Mouse (Mus musculus) embryonic facial prominence, embryonic 11.5 days (tissue): Measurements from ENCODE around the gene Rfc2. TPM values are rescaled to one million over a fixed set of nuclear protein-coding genes. Genes with fewer than 3 reads are reported as not detected.
A peak's percentile ranks its signal among the peaks of the same experiment; 100 is the strongest.

Experiments used
- ATAC-seq: fragments of 200-750 bp; cut with Nextera tagmentation; replicated peaks from 2 replicates; pipeline ENCODE4 v1.8.0; 2017; ENCODE audit warnings: low read depth; ENCODE audit not compliant: insufficient number of reproducible peaks, low FRiP score, low TSS enrichment
- DNase-seq: peaks from one replicate; pipeline ENCODE4 v3.0.0-alpha.2; 2015; ENCODE audit warnings: low spot score
- H3K27ac ChIP-seq: fragments of 300-500 bp; sonication (generic); replicated peaks from 2 replicates; pipeline ENCODE4 v1.5.1; 2014; ENCODE audit warnings: mild to moderate bottlenecking, low read depth, low read length, control low read depth
- H3K27me3 ChIP-seq: fragments of 300-500 bp; sonication (generic); 2 replicates; pipeline ENCODE4 v1.6.1; 2014; ENCODE audit warnings: mild to moderate bottlenecking, low read length, moderate library complexity, mixed read lengths; ENCODE audit not compliant: control insufficient read depth, insufficient read depth
- H3K36me3 ChIP-seq: fragments of 300-500 bp; sonication (generic); replicated peaks from 2 replicates; pipeline ENCODE4 v1.6.1; 2014; ENCODE audit warnings: low read depth, mild to moderate bottlenecking, low read length, moderate library complexity, mixed read lengths; ENCODE audit not compliant: control insufficient read depth, insufficient read depth
- H3K4me1 ChIP-seq: fragments of 300-500 bp; sonication (generic); 2 replicates; pipeline ENCODE4 v1.6.1; 2014; ENCODE audit warnings: low read length, mixed read lengths; ENCODE audit not compliant: control insufficient read depth, insufficient read depth
- H3K4me2 ChIP-seq: fragments of 300-500 bp; sonication (generic); 2 replicates; pipeline ENCODE4 v1.6.1; 2014; ENCODE audit warnings: low read depth, mild to moderate bottlenecking, control low read depth, low read length, moderate library complexity
- H3K4me3 ChIP-seq: fragments of 300-500 bp; sonication (generic); 2 replicates; pipeline ENCODE4 v1.5.1; 2014; ENCODE audit warnings: low read depth, low read length, control low read depth
- H3K9ac ChIP-seq: fragments of 300-500 bp; sonication (generic); replicated peaks from 2 replicates; pipeline ENCODE4 v1.6.1; 2014; ENCODE audit warnings: mild to moderate bottlenecking, control low read depth, low read length
- H3K9me3 ChIP-seq: fragments of 300-500 bp; sonication (generic); replicated peaks from 2 replicates; pipeline ENCODE4 v1.6.1; 2016; ENCODE audit warnings: mild to moderate bottlenecking, low read length, inconsistent platforms, mixed read lengths; ENCODE audit not compliant: control insufficient read depth
- WGBS: fragments of 180-500 bp; shearing (Covaris S2); extraction: QIAGEN DNeasy Blood & Tissue Kit; methylation state at CpG from one replicate; pipeline ENCODE4 v1.1.7; 2014; 5-methylcytosine and 5-hydroxymethylcytosine counted together
- polyA plus RNA-seq: library from polyadenylated mRNA; unstranded; fragments of >200 nt; fragmentation: Nextera tagmentation; extraction: Ambion mirVana; gene quantifications from 2 replicates; pipeline ENCODE4 v1.2.1, GENCODE M21; 2014

The Rfc2 gene
- polyA plus RNA-seq, result 344 and 365 TPM in 2 replicates

DNA sequence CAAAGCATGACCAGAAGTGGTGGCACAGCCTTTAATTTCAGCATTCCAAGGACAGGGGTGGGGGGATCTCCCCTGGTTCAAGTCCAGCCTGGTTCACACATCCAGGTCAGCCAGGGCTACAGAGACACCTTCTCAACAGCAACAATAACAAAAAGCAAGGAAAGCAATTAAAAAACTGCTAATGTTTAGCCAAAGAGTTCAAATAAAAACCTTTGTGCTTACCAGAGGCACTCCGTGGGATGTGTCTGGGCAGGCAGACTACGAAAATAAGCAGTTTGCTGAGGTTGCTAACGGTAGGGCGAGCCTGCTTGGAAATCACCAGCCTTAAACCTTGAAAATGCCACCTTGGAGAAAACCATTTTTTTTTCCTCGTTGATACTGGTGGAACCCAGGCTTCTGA lies at the start of gene Rfc2:
Rfc2 (plus strand) TSS at position 221 of the 400 bp plus-strand sequence.
- H3K27ac ChIP-seq, result no peak within 1 kb of the TSS
- H3K9ac ChIP-seq, result no peak within 1 kb of the TSS
- DNase-seq (no peak), ATAC-seq (no peak)
- H3K36me3 ChIP-seq, result no peaks in the 10 kb centered on the region
- no peak within 1 kb of the TSS for H3K4me2 ChIP-seq
- WGBS, result 76% methylated on average over 5 of the region's 5 CpGs
- H3K4me1 ChIP-seq, result no peaks in the 10 kb centered on the region
- no peaks in the 10 kb centered on the region for H3K9me3 ChIP-seq
- H3K4me3 ChIP-seq, result no peak within 1 kb of the TSS
- H3K27me3 ChIP-seq, result no peaks in the 10 kb centered on the region

DNA sequence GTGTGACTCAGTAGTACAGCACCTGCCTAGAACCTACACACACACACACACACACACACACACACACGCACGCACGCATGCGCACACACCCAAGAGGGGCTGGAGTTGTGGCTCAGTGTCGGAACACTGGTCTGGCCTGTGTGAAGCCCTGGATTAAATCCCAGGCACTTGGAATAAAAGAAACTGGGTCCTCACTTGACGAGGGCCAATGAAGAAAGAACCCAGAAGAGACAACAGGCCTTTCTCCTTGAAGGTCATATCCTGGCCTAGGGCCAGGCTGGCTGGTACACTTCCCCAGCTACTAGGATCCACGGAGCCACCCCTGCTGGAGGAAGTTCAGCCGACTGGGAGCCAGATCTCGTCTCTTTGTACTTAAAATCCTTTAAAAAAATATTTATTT lies 49.6 kb upstream of the Rfc2 start:
- DNase-seq, result no peak
- Histone ChIP-seq H3K4me3 (no peak overlapping the region), H3K4me1 (no peaks in the 10 kb centered on the region; the same call in 1 of the 2 replicates), H3K4me2 (no peak overlapping the region), H3K27ac (no peak overlapping the region), H3K9ac (no peak overlapping the region), H3K36me3 (no peaks in the 10 kb centered on the region; the same call in 1 of the 2 replicates), H3K9me3 (no peaks in the 10 kb centered on the region), H3K27me3 (no peaks in the 10 kb centered on the region)
- ATAC-seq, result no peak
- 86% methylated on average over 9 of the region's 9 CpGs for WGBS

DNA sequence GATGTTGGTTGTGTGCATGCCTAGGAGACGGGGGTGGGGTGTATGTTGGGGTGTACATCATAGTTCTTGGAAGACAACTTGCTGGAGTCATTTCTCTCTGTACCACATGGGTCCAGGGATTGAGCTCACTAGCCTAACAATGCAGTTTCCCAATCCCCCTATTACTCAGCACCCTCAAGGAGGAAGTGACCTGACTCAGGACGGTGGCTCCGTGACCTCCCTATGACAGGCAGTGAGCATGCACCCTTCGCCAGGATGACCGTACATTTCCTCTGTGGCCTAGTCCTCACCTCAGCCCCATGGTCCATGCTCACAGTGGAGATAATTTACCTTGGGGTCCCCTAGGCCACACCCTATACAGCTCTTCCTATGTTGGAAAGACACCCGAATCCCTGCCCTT lies 48.7 kb upstream of the Rfc2 start:
- 97% methylated on average over 6 of the region's 6 CpGs for WGBS
- Histone ChIP-seq H3K36me3 (no peaks in the 10 kb centered on the region; the same call in 1 of the 2 replicates), H3K4me1 (no peaks in the 10 kb centered on the region; the same call in 1 of the 2 replicates), H3K27me3 (no peaks in the 10 kb centered on the region), H3K9ac (no peak overlapping the region), H3K4me2 (no peak overlapping the region), H3K27ac (no peak overlapping the region), H3K9me3 (no peaks in the 10 kb centered on the region), H3K4me3 (no peak overlapping the region)
- DNase-seq (no peak), ATAC-seq (no peak)

- peaks cover 4% of the 10 kb centered on the region for H3K36me3 ChIP-seq
- no peak overlapping the region for H3K27ac ChIP-seq
- no peak for DNase-seq
- H3K4me3 ChIP-seq, result no peak overlapping the region
- no peak overlapping the region for H3K4me2 ChIP-seq
- 92% methylated on average over 6 of the region's 6 CpGs for WGBS
- no peaks in the 10 kb centered on the region; the same call in 1 of the 2 replicates for H3K9me3 ChIP-seq
- ATAC-seq, result no peak
- H3K4me1 ChIP-seq, result peaks cover 8% of the 10 kb centered on the region; the same call in 1 of the 2 replicates
- no peak overlapping the region for H3K9ac ChIP-seq
- no peaks in the 10 kb centered on the region for H3K27me3 ChIP-seq
Observed at GRCm38 (mm10) chr5:134536036-134536435, 45.1 kb upstream of the Rfc2 start.

GRCm38 (mm10) chr5:134539891-134540290 lies 41.3 kb upstream of the Rfc2 start:
- no peak overlapping the region for H3K4me3 ChIP-seq
- peaks cover 4% of the 10 kb centered on the region for H3K36me3 ChIP-seq
- no peaks in the 10 kb centered on the region; the same call in 1 of the 2 replicates for H3K9me3 ChIP-seq
- no peaks in the 10 kb centered on the region for H3K27me3 ChIP-seq
- peak overlapping the region; percentile 32; the same call in 1 of the 2 replicates for H3K9ac ChIP-seq
- H3K4me2 ChIP-seq, result no peak overlapping the region; the same call in 1 of the 2 replicates
- DNase-seq, result peak; percentile 81
- peak overlapping the region; percentile 73 for H3K27ac ChIP-seq
- peaks cover 8% of the 10 kb centered on the region; the same call in 1 of the 2 replicates for H3K4me1 ChIP-seq
- WGBS, result 4% methylated on average over 3 of the region's 3 CpGs
- ATAC-seq, result peak; percentile 61; the same call in 1 of the 2 replicates

- no peak for DNase-seq
- Histone ChIP-seq H3K4me1 (peaks cover 8% of the 10 kb centered on the region; the same call in 1 of the 2 replicates), H3K9ac (no peak overlapping the region), H3K4me2 (no peak overlapping the region), H3K27me3 (no peaks in the 10 kb centered on the region), H3K36me3 (peaks cover 4% of the 10 kb centered on the region), H3K9me3 (no peaks in the 10 kb centered on the region; the same call in 1 of the 2 replicates), H3K4me3 (no peak overlapping the region), H3K27ac (no peak overlapping the region)
- ATAC-seq, result no peak
- WGBS, result 59% methylated on average over 6 of the region's 6 CpGs
Observed at GRCm38 (mm10) chr5:134540881-134541280, 40.3 kb upstream of the Rfc2 start.

GRCm38 (mm10) chr5:134541640-134542039 lies 39.5 kb upstream of the Rfc2 start:
- Histone ChIP-seq H3K27ac (no peak overlapping the region), H3K4me2 (no peak overlapping the region), H3K36me3 (peaks cover 4% of the 10 kb centered on the region), H3K27me3 (no peaks in the 10 kb centered on the region), H3K9me3 (no peaks in the 10 kb centered on the region; the same call in 1 of the 2 replicates), H3K9ac (no peak overlapping the region), H3K4me3 (no peak overlapping the region), H3K4me1 (peaks cover 8% of the 10 kb centered on the region; the same call in 1 of the 2 replicates)
- DNase-seq, result no peak
- ATAC-seq, result no peak
- 28% methylated on average over 7 of the region's 7 CpGs for WGBS

DNA sequence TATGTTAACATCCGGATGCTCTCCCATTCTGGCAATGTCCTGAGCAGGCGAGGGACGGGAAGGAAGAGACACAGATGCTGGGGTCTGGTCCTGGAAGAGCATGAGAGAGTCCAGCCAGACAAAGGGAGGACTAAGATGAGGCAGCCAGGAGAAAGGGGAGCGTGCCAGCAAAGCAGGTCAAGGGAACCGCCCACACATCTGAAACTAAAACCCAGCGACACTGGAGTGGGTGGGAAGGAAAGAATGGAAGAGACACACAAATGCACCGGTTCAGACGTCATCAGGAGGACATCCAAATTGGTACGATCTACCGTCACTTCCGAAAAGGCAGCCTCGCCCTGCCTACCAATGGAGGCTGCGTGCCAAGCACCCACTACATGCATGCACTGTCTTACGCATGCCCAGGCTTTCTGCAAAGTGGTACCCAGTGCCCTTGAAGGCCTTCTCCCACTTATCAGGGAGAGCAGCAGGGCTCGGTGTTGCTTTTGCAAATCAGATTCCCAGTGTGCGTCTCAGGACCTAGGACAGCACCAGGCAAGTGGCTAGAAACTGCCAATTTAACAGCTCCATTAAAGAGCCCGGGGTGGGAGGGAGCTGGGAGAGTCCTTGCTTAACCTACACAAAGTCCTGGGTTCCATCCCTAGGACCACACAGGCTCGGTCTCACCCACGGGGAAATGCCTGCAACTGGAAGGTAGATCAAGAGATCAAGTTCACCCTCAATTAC lies 36.5 kb upstream of the Rfc2 start:
- Histone ChIP-seq H3K4me3 (no peak overlapping the region), H3K4me2 (no peak overlapping the region), H3K9ac (no peak overlapping the region), H3K27ac (no peak overlapping the region), H3K27me3 (no peaks in the 10 kb centered on the region), H3K9me3 (no peaks in the 10 kb centered on the region), H3K36me3 (no peaks in the 10 kb centered on the region), H3K4me1 (peaks cover 6% of the 10 kb centered on the region; the same call in 1 of the 2 replicates)
- DNase-seq, result peak; percentile 55
- 66% methylated on average over 19 of the region's 19 CpGs for WGBS
- no peak for ATAC-seq
